In genomic region chr5:37109280-37109849, GRCm38 (mm10) we compare ENCODE assay signal across 8 mouse cellular contexts. TPM values are rescaled to one million over a fixed set of nuclear protein-coding genes. Genes with fewer than 3 reads are reported as not detected.
A peak's percentile ranks its signal among the peaks of the same experiment; 100 is the strongest.
DNase-seq lines count a peak whose midpoint lies in the region; ATAC-seq lines count a peak whose summit lies in the region.
"Had no signal": no experiment of that assay in that cellular context is flagged by ENCODE, and none has a peak within 500 bp of the region (broad histone marks: within the 10 kb centered on the region; RNA-seq: fewer than 3 reads in every experiment).

No protein-coding gene starts in this region.

- no peaks in the 10 kb centered on the region for H3K36me3 ChIP-seq in heart, embryonic 10.5 days

- DNase-seq in R1 (ENCODE audit: low read depth, low spot score) = peak; percentile 82
- peak; percentile 90 to 91 for DNase-seq in cerebellum, postnatal 14 days
- DNase-seq in heart, embryonic 10.5 days (ENCODE audit: low spot score) = peak; percentile 81
- peak; percentile 88 to 89 for DNase-seq in layer of hippocampus, postnatal 14 days (ENCODE audit: low spot score in 2 of 2)
- DNase-seq in spleen, adult 18-20 months = peak; percentile 67 to 83

- ATAC-seq in CD4-positive, CD25-positive, alpha-beta regulatory T cell, adult 4 months = peak; percentile 90
- peak; percentile 90 for ATAC-seq in megakaryocyte-erythroid progenitor cell, adult 5-6 weeks (replicated peaks; ENCODE audit: low FRiP score, low TSS enrichment, poor library complexity, severe bottlenecking)

- H3K27ac ChIP-seq in heart, embryonic 10.5 days = no peak overlapping the region

- no peaks in the 10 kb centered on the region for H3K9me3 ChIP-seq in heart, embryonic 10.5 days

- WGBS in heart, embryonic 10.5 days = 35% methylated on average over 6 of the region's 6 CpGs

- H3K4me1 ChIP-seq in heart, embryonic 10.5 days = no peaks in the 10 kb centered on the region; the same call in 1 of the 2 replicates

- H3K27me3 ChIP-seq in heart, embryonic 10.5 days (ENCODE audit: insufficient read depth, poor library complexity, severe bottlenecking) = peaks cover 33% of the 10 kb centered on the region; the same call in 1 of the 2 replicates

- H3K4me3 ChIP-seq in heart, embryonic 10.5 days = no peak overlapping the region

RNA-seq across cellular contexts. Expression of gene Gm1043, which starts 24.2 kb away (rescaled TPM):
- polyA plus RNA-seq in CD4-positive, CD25-positive, alpha-beta regulatory T cell, adult 4 months (2017; shearing (Covaris generic)) = 1 to 10 TPM; 2.4 to 4.2 TPM
- not detected in 2 replicates for polyA plus RNA-seq in heart, embryonic 10.5 days (2016; fragmentation: Nextera tagmentation; extraction: Ambion mirVana)
- total RNA-seq in layer of hippocampus, postnatal 14 days (2021) = 10 to 100 TPM; 17.5 to 21.6 TPM
- 0.25 and 0.39 TPM in 2 replicates for total RNA-seq in megakaryocyte-erythroid progenitor cell, adult 5-6 weeks (2014; fragmentation: Nextera tagmentation)
- 0.15 and 0.94 TPM in 2 replicates for total RNA-seq in megakaryocyte-erythroid progenitor cell, adult 5-6 weeks (2017)
- polyA plus RNA-seq: heart, embryonic 16.5 days had no signal

Comparison
In these comparisons a context has a peak if more than half of its experiments do, and no peak if none do; other contexts are left out.
1. RNA of gene Gm1043, which starts 24.2 kb away (total RNA-seq): 17.5 to 21.6 TPM in layer of hippocampus, postnatal 14 days; 0.15 to 0.94 TPM in megakaryocyte-erythroid progenitor cell, adult 5-6 weeks; every median in the first group is over 4 times any median in the second.
2. Peak in every context shown above with its lines, with median percentiles within 50 percentile points of each other: DNase-seq.